Mouse (Mus musculus): Measurements from ENCODE around the gene Pcbp2. TPM values are rescaled to one million over a fixed set of nuclear protein-coding genes. Genes with fewer than 3 reads are reported as not detected.

The Pcbp2 gene
- polyA plus RNA-seq, 1 experiment from 2014 or later: 212 TPM

- no peaks in the 10 kb centered on the region for H3K36me3 ChIP-seq (ENCODE audit: poor library complexity, severe bottlenecking)
- H3K9me3 ChIP-seq (replicated peaks): no peaks in the 10 kb centered on the region
- H3K4me1 ChIP-seq: no peaks in the 10 kb centered on the region
- no peak overlapping the region for H3K27ac ChIP-seq
- no peak overlapping the region for H3K4me3 ChIP-seq
- WGBS: 85% methylated on average over 26 of the region's 26 CpGs
- no peak for ATAC-seq
- H3K9ac ChIP-seq: no peak overlapping the region
- no peaks in the 10 kb centered on the region for H3K27me3 ChIP-seq
- no peak overlapping the region for H3K4me2 ChIP-seq
Observed at GRCm38 (mm10) chr15:102451666-102452430, 18.5 kb upstream of the Pcbp2 start.

DNA sequence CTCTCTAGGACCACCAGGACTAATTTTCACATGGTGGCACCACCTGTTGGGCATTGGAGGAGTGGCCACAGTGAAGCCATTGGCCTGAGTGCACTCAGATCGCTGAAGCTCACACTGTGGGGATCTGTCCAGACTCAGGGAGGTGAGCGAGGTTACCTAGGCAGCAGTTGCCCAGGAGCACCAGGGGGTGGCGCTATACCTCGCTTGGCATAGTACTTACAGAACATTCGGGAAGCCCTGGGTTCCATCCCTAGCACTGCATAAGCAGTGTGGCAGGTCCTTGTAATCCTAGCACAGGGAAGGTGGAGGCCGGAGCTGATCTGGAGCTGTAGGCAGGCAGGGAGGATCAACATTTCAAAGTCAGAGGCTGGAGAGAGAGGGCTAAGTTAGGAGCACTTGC is 14.3 kb upstream of the Pcbp2 start:
- no peaks in the 10 kb centered on the region for H3K9me3 ChIP-seq (replicated peaks)
- WGBS: 35% methylated on average over 6 of the region's 6 CpGs
- H3K36me3 ChIP-seq (ENCODE audit: poor library complexity, severe bottlenecking): no peaks in the 10 kb centered on the region
- H3K27me3 ChIP-seq: no peaks in the 10 kb centered on the region
- no peak overlapping the region for H3K4me3 ChIP-seq
- ATAC-seq: no peak
- no peak overlapping the region for H3K4me2 ChIP-seq
- no peak overlapping the region for H3K27ac ChIP-seq
- H3K4me1 ChIP-seq: peaks cover 19% of the 10 kb centered on the region
- H3K9ac ChIP-seq: no peak overlapping the region

- Histone ChIP-seq H3K4me1 (peaks cover 19% of the 10 kb centered on the region), H3K36me3 (ENCODE audit: poor library complexity, severe bottlenecking) (peaks cover 6% of the 10 kb centered on the region; the same call in 1 of the 2 replicates), H3K27me3 (no peaks in the 10 kb centered on the region), H3K4me2 (peak overlapping the region; percentile 62), H3K4me3 (peak overlapping the region; percentile 47), H3K9ac (peak overlapping the region; percentile 47; the same call in 1 of the 2 replicates), H3K9me3 (replicated peaks) (no peaks in the 10 kb centered on the region), H3K27ac (no peak overlapping the region)
- ATAC-seq: peak; percentile 53; the same call in 1 of the 2 replicates
- WGBS: 80% methylated on average over 5 of the region's 5 CpGs
Observed at GRCm38 (mm10) chr15:102458050-102458736, 12.1 kb upstream of the Pcbp2 start.

DNA sequence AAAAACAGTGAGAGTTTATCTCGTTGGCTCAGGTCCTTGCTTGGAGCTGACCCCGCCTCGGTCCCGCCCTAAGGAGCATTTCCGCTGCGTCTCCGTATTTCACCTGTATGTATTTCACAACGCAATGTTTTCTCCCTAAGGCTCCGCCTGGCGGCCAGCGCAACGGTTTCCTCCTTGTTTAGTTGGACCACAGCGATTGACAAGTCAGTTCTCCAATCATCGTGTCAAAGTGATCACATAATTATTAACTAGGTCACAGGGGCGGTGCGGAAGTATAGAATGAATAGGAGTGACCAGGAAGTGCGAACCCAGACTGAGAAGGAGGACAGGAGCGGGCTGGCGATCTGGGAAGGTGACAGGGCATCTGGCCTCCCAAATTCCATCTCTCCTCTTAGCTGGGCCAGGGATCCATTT is 11.4 kb upstream of the Pcbp2 start, which contains the start of gene Prr13:
Gene Prr13, plus strand, starts transcription at position 125 of the 414 bp plus-strand sequence.
- WGBS: under 1% methylated on average over 19 of the region's 19 CpGs
- peak; percentile 91 for ATAC-seq
- Histone ChIP-seq H3K4me1 (peaks cover 19% of the 10 kb centered on the region), H3K4me3 (peak within 1 kb of the TSS; percentile 47), H3K27ac (no peak within 1 kb of the TSS), H3K36me3 (ENCODE audit: poor library complexity, severe bottlenecking) (peaks cover 6% of the 10 kb centered on the region; the same call in 1 of the 2 replicates), H3K9ac (peak within 1 kb of the TSS; percentile 47), H3K9me3 (replicated peaks) (no peaks in the 10 kb centered on the region), H3K4me2 (peak within 1 kb of the TSS; percentile 62), H3K27me3 (no peaks in the 10 kb centered on the region)

GRCm38 (mm10) chr15:102459381-102459780 is 11.0 kb upstream of the Pcbp2 start:
- Histone ChIP-seq H3K4me2 (peak overlapping the region; percentile 62), H3K27me3 (no peaks in the 10 kb centered on the region), H3K27ac (no peak overlapping the region), H3K36me3 (ENCODE audit: poor library complexity, severe bottlenecking) (peaks cover 6% of the 10 kb centered on the region; the same call in 1 of the 2 replicates), H3K4me3 (peak overlapping the region; percentile 47), H3K4me1 (peaks cover 19% of the 10 kb centered on the region), H3K9ac (peak overlapping the region; percentile 47), H3K9me3 (replicated peaks) (no peaks in the 10 kb centered on the region)
- ATAC-seq: no peak
- 39% methylated on average over 6 of the region's 6 CpGs for WGBS

DNA sequence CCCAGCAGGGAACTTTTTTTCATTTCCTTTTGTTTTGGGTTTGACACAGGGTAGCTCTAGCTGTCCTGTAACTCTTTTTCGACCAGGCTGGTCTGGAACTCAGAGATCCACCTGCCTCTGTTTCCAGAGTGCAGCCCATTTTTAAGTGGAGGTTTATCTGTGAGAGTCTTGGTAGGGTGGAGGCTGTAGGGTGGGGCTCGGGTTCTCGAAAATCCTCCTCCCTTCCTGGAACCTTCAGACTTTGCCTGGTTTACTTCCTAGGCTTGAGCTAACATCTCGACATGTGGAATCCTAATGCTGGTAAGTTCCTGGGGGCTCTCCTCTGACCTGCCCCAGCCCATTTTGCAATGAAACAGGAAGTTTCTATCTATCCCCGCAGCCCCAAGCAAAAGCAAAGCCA is 10.5 kb upstream of the Pcbp2 start:
- no peaks in the 10 kb centered on the region for H3K27me3 ChIP-seq
- ATAC-seq: no peak
- H3K4me2 ChIP-seq: peak overlapping the region; percentile 62
- H3K4me1 ChIP-seq: peaks cover 19% of the 10 kb centered on the region
- peak overlapping the region; percentile 47 for H3K4me3 ChIP-seq
- H3K27ac ChIP-seq: no peak overlapping the region
- no peak overlapping the region for H3K9ac ChIP-seq
- no peaks in the 10 kb centered on the region for H3K9me3 ChIP-seq (replicated peaks)
- H3K36me3 ChIP-seq (ENCODE audit: poor library complexity, severe bottlenecking): peaks cover 6% of the 10 kb centered on the region; the same call in 1 of the 2 replicates
- 74% methylated on average over 5 of the region's 5 CpGs for WGBS

DNA sequence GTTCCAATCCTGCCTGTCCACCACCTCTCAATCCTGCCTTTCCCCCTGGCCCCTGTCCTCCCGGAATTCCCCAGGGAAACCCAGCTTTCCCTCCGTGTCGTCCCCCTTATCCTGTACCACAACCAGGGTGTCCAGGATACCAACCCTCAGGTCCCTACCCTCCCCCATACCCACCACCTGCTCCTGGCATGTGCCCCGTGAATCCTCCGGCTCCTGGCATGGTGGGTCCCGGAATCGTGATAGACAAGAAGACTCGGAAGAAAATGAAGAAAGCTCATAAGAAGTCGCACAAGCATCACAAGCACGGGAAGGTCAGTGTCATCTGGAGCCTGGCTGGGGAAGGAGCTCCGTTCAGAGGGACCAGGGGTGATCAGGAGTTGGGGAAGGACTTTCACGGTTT is 9.9 kb upstream of the Pcbp2 start:
- Histone ChIP-seq H3K4me2 (peak overlapping the region; percentile 62; the same call in 1 of the 2 replicates), H3K4me1 (peaks cover 19% of the 10 kb centered on the region), H3K36me3 (ENCODE audit: poor library complexity, severe bottlenecking) (peaks cover 6% of the 10 kb centered on the region; the same call in 1 of the 2 replicates), H3K27me3 (no peaks in the 10 kb centered on the region), H3K9ac (no peak overlapping the region), H3K4me3 (no peak overlapping the region), H3K9me3 (replicated peaks) (no peaks in the 10 kb centered on the region), H3K27ac (no peak overlapping the region)
- no peak for ATAC-seq
- WGBS: 86% methylated on average over 12 of the region's 12 CpGs

DNA sequence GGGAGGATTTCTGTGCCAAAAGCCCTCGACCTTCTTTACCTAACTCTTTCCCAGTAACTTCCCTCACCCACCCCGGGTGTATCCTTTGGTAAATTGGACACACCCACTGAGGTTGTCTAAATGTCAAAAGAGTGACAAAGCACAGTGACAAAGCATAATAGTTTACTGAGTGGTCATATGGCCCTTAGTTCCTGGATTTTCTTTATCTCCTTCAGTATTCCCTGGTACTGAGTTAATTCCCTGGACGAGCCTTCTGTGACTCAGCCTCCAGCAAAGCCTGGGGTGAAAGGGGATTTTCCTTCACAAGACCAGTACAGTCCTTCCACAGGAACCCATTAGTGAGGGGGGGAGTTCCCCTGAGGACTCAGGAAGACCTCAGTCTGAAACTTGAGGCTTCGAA is 9.4 kb upstream of the Pcbp2 start:
- H3K9ac ChIP-seq: no peak overlapping the region

GRCm38 (mm10) chr15:102461430-102462075 is 8.8 kb upstream of the Pcbp2 start:
- whole genome bisulfite sequencing: 89% methylated on average over 9 of the region's 9 CpGs
- no peak overlapping the region for H3K4me2 ChIP-seq
- no peaks in the 10 kb centered on the region for H3K9me3 ChIP-seq (replicated peaks)
- H3K36me3 ChIP-seq (ENCODE audit: poor library complexity, severe bottlenecking): peaks cover 6% of the 10 kb centered on the region; the same call in 1 of the 2 replicates
- no peak overlapping the region for H3K27ac ChIP-seq
- peaks cover 19% of the 10 kb centered on the region for H3K4me1 ChIP-seq
- H3K4me3 ChIP-seq: no peak overlapping the region
- H3K9ac ChIP-seq: no peak overlapping the region
- ATAC-seq: no peak
- H3K27me3 ChIP-seq: no peaks in the 10 kb centered on the region

More for the DNA sequence above, 9.4 kb upstream of the Pcbp2 start:
- Histone ChIP-seq H3K4me1 (peaks cover 19% of the 10 kb centered on the region), H3K27me3 (no peaks in the 10 kb centered on the region), H3K36me3 (ENCODE audit: poor library complexity, severe bottlenecking) (peaks cover 6% of the 10 kb centered on the region; the same call in 1 of the 2 replicates), H3K9me3 (replicated peaks) (no peaks in the 10 kb centered on the region), H3K4me2 (no peak overlapping the region), H3K4me3 (no peak overlapping the region), H3K27ac (no peak overlapping the region)
- 78% methylated on average over 4 of the region's 4 CpGs for WGBS
- ATAC-seq: no peak

DNA sequence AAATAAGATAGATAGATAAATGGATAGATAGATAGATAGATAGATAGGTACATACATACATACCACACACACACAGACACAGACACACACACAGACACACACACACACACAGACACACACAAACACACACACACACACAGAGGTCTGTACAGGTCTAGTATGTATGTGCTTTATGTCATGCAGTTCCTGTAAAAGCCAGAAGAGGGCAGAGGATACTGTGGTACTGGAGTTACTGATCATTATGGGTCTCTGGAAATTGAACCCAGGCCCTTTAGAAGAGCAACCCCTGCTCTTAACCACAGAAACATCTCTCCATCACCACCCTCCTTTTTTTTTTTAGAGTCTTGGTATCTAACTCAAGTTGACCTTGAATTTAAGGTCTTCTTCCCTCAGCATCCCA is 6.7 kb upstream of the Pcbp2 start:
- Histone ChIP-seq H3K4me1 (peaks cover 15% of the 10 kb centered on the region), H3K36me3 (ENCODE audit: poor library complexity, severe bottlenecking) (peaks cover 6% of the 10 kb centered on the region; the same call in 1 of the 2 replicates), H3K9ac (no peak overlapping the region), H3K4me3 (no peak overlapping the region), H3K4me2 (no peak overlapping the region), H3K27me3 (no peaks in the 10 kb centered on the region), H3K9me3 (replicated peaks) (no peaks in the 10 kb centered on the region), H3K27ac (no peak overlapping the region)
- no peak for ATAC-seq

GRCm38 (mm10) chr15:102468675-102469370 is 1.5 kb upstream of the Pcbp2 start:
- H3K9me3 ChIP-seq (replicated peaks): no peaks in the 10 kb centered on the region
- no peak overlapping the region for H3K9ac ChIP-seq
- peaks cover 20% of the 10 kb centered on the region for H3K4me1 ChIP-seq
- H3K4me2 ChIP-seq: no peak overlapping the region
- 0 out of 2 replicates have a peak, but pooled peaks cover 2% of the 10 kb centered on the region for H3K36me3 ChIP-seq (ENCODE audit: poor library complexity, severe bottlenecking)
- ATAC-seq: no peak
- WGBS: 97% methylated on average over 9 of the region's 9 CpGs
- no peak overlapping the region for H3K4me3 ChIP-seq
- H3K27ac ChIP-seq: no peak overlapping the region
- no peaks in the 10 kb centered on the region for H3K27me3 ChIP-seq
